Mouse (Mus musculus) C2C12 (cell line): ENCODE results near the gene Qtrt1. TPM values are rescaled to one million over a fixed set of nuclear protein-coding genes. Genes with fewer than 3 reads are reported as not detected.

Experiments
- H3K27me3 ChIP-seq: one replicate; pipeline ENCODE4 v1.6.1; 2011; ENCODE audit not compliant: control insufficient read depth, insufficient read depth, insufficient read length
- H3K36me3 ChIP-seq: one replicate; pipeline ENCODE4 v1.6.1; 2011; ENCODE audit not compliant: control insufficient read depth, insufficient read depth
- H3K4me3 ChIP-seq: one replicate; pipeline ENCODE4 v1.5.1; 2011; ENCODE audit warnings: mild to moderate bottlenecking, control low read depth; ENCODE audit not compliant: poor library complexity, insufficient read depth, severe bottlenecking
- H3K79me2 ChIP-seq: one replicate; pipeline ENCODE4 v1.6.1; 2011; ENCODE audit not compliant: control insufficient read depth, insufficient read depth
- H3K79me3 ChIP-seq: one replicate; pipeline ENCODE4 v1.6.1; 2011; ENCODE audit warnings: low read depth, control low read depth
- H3ac ChIP-seq: one replicate; pipeline ENCODE3; 2011; ENCODE audit warnings: low read depth; ENCODE audit not compliant: control insufficient read depth, insufficient read length
- CEBPB ChIP-seq: IDR thresholded peaks from one replicate; pipeline ENCODE4 v1.6.1; 2011; ENCODE audit warnings: low read depth, mild to moderate bottlenecking, control low read depth, moderate library complexity
- CTCF ChIP-seq: IDR thresholded peaks from one replicate; pipeline ENCODE4 v1.5.1; 2011; ENCODE audit not compliant: control insufficient read depth, insufficient read depth, insufficient read length
- FOSL1 ChIP-seq: IDR thresholded peaks from one replicate; pipeline ENCODE4 v1.8.0; 2011; ENCODE audit warnings: mild to moderate bottlenecking, low read length; ENCODE audit not compliant: poor library complexity, insufficient read depth, severe bottlenecking
- MAX ChIP-seq: IDR thresholded peaks from one replicate; pipeline ENCODE4 v1.6.1; 2011; ENCODE audit warnings: mild to moderate bottlenecking, control low read depth
- MYOD1 ChIP-seq: IDR thresholded peaks from one replicate; pipeline ENCODE4 v1.6.1; 2011; ENCODE audit warnings: low read depth; ENCODE audit not compliant: control insufficient read depth, insufficient read length
- MYOG ChIP-seq: IDR thresholded peaks from one replicate; pipeline ENCODE4 v1.6.1; 2011; ENCODE audit not compliant: control insufficient read depth, insufficient read length; ENCODE audit errors: extremely low read depth
- USF1 ChIP-seq: IDR thresholded peaks from one replicate; pipeline ENCODE4 v1.6.1; 2011; ENCODE audit warnings: low read depth, mild to moderate bottlenecking, control low read depth, moderate library complexity
- polyA plus RNA-seq: library from polyadenylated mRNA; unstranded; fragments of >200 nt; fragmentation: generic; extraction: Trizol; gene quantifications from one replicate; pipeline ENCODE4 v1.2.1, GENCODE M21; 2012; ENCODE audit warnings: missing spikeins

Qtrt1 gene
- polyA plus RNA-seq, 1 experiment = 61.7 TPM

DNA sequence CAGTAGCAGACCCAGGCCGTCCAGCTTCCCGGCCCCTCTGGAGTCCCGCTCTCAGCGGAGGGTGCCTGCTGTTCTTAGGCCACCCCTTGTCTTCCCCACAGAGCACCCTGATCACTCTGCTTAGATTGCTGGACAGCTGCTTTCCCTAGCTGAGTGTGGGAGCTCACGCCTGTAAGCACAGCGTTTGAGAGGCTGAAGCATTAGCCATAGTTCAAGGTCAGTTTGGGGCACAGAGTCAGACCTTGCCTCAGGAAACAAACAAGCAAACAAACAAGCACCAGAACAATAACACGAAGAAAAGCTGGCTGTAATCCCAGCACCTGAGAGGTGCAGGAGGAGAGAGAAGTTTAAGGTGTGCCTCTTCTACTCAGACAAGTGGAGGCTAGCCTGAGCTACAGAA is 20.4 kb downstream of the Qtrt1 start:
- Histone ChIP-seq H3K27me3 (no peaks in the 10 kb centered on the region), H3K4me3 (no peak overlapping the region), H3K79me2 (peaks cover 100% of the 10 kb centered on the region), H3ac (no peak overlapping the region), H3K79me3 (peaks cover 83% of the 10 kb centered on the region), H3K36me3 (peaks cover 4% of the 10 kb centered on the region)
- TF ChIP-seq MYOG = no peak
- TF ChIP-seq MYOD1 = no peak
- no peak for TF ChIP-seq CTCF
- TF ChIP-seq USF1 = no peak
- TF ChIP-seq CEBPB = no peak
- TF ChIP-seq MAX = no peak
- no peak for TF ChIP-seq FOSL1

DNA sequence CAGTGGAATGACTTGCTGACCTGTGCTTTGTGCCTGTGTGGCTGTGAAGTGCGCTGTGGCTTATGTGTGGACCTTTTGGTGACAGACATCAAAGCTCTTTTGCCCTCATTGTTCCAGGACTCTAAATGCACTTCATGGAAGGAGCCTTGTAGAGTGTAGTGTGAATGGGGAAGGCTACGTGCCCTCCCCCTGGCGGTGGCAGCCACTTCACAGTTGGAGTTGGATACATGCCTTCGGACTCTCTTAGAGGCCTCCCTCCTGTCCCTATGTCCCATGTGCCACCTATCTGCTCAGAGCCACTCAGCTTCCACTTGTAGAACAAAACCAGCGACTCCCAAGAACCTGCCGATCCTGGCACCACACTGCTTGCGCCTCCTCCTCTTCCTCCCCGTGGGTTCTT is 22.1 kb downstream of the Qtrt1 start:
- H3K27me3 ChIP-seq = no peaks in the 10 kb centered on the region
- no peak overlapping the region for H3K4me3 ChIP-seq
- no peak overlapping the region for H3ac ChIP-seq
- H3K36me3 ChIP-seq = no peaks in the 10 kb centered on the region
- peaks cover 74% of the 10 kb centered on the region for H3K79me3 ChIP-seq
- H3K79me2 ChIP-seq = peaks cover 100% of the 10 kb centered on the region
- TF ChIP-seq CEBPB = no peak
- no peak for TF ChIP-seq USF1
- no peak for TF ChIP-seq MYOD1
- TF ChIP-seq FOSL1 = no peak
- TF ChIP-seq MYOG = no peak
- no peak for TF ChIP-seq MAX
- TF ChIP-seq CTCF = no peak

DNA sequence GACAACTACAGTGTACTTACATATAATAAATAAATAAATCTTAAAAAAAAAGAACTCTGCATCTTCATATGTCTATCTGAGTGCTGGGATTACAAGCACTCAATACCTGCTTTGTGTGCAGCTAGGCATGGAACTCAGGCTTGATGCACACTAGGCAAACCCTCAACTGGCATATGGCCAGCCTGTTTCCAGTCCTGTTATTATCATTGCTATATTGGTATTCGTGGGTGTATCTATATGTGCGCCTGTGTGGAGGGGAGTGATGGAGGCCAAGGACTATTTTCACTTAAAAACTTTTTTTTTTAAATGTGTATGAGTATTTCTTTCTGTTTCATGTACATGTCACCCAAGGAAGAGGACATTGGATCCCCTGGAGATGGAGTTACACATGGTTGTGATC is 22.8 kb downstream of the Qtrt1 start:
- Histone ChIP-seq H3K36me3 (no peaks in the 10 kb centered on the region), H3K4me3 (no peak overlapping the region)

DNA sequence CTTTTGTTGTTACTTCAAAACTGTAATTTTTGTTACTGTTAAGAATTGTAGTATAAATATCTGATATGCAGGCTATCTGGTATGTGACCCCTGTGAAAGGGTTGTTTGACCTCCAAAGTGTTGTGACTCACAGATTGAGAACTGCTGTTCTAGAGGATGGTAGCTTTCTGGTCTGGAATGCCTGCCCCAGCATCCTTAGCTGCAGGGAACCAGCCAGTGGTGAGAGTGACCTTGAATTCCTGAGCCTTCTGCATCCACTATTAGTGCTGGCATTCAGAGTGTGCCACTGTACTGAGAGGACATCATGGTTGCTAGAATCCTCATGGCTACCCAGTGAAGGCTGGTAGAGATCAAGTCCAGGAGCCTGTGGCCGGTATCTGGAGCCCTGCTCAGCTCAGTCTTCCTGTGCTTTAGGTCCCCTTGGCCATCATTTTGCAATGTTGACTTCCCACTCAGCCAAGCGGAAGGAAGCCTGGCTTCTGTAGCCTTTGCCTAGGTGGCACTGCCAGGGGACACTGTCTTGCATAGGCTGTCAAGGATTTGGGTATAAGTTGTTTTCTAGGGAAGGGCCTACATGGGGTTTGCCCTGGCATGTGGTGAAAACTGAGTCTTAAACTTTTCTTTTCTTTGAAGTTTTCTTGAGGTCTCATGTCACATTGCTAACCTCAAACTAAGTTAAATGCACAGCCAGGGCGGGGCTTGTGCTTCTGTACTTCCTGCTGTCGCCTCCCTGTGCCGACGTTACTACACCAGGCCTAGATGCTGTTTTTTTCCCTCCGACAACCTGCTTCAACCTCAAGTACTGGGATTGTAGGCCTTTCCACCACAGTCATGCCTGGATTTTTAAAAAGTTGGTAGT is 24.4 kb downstream of the Qtrt1 start:
- H3K79me2 ChIP-seq = peaks cover 100% of the 10 kb centered on the region
- no peaks in the 10 kb centered on the region for H3K27me3 ChIP-seq
- H3K79me3 ChIP-seq = peaks cover 55% of the 10 kb centered on the region
- no peak overlapping the region for H3K4me3 ChIP-seq
- TF ChIP-seq MAX (no peak), CEBPB (no peak), USF1 (no peak), MYOD1 (no peak), CTCF (no peak), MYOG (no peak), FOSL1 (no peak)
- no peaks in the 10 kb centered on the region for H3K36me3 ChIP-seq
- H3ac ChIP-seq = no peak overlapping the region

More for the DNA sequence above, 22.8 kb downstream of the Qtrt1 start:
- Histone ChIP-seq H3K27me3 (no peaks in the 10 kb centered on the region), H3ac (no peak overlapping the region), H3K79me3 (peaks cover 69% of the 10 kb centered on the region), H3K79me2 (peaks cover 100% of the 10 kb centered on the region)
- TF ChIP-seq CEBPB (no peak), MAX (no peak), FOSL1 (no peak)

DNA sequence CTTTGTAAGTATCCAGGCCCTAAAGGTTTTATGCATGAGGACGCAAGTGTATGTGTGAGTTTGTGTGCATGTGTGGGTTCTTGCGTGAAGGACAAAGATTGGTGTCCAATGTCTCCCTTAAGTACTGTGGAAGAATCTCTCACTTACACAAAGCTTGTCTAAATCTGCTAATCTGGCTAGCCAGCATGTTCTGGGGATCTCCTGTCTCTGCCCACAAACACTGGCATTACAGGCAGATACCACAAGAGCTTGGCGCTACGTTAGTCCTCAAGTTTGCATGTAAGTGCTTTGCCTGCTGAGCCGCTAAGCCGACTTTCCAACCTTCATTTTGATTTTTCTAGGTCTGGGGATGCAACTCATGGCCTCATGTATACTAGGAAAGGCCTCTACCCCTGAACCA is 25.9 kb downstream of the Qtrt1 start:
- H3K36me3 ChIP-seq = no peaks in the 10 kb centered on the region
- H3ac ChIP-seq = no peak overlapping the region
- H3K79me2 ChIP-seq = peaks cover 100% of the 10 kb centered on the region
- no peak for TF ChIP-seq MAX
- TF ChIP-seq MYOG = no peak
- TF ChIP-seq CTCF = no peak
- no peak for TF ChIP-seq CEBPB
- TF ChIP-seq USF1 = no peak
- TF ChIP-seq FOSL1 = no peak
- TF ChIP-seq MYOD1 = no peak
- peaks cover 46% of the 10 kb centered on the region for H3K79me3 ChIP-seq
- no peak overlapping the region for H3K4me3 ChIP-seq
- H3K27me3 ChIP-seq = no peaks in the 10 kb centered on the region

DNA sequence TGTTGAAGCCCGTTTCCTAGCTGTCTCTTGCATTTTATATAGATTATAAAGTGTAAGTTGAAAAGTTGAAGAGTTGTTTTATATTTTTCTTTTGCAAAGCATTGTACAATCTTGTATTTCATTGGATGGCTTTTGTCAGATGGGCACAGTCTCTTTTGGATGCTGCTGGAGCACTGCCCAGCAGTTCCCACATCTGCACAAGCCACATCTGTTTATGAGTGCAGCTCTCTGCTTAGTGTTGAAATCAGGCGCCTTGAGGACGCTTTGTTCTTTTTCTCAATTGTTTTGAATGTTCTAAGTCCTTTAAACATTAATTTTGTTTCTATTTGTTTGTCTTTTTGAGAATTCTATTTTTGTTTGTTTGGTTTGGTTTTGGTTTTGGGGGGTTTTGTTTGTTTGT is 26.6 kb downstream of the Qtrt1 start:
- no peak overlapping the region for H3K4me3 ChIP-seq
- H3K79me2 ChIP-seq = peaks cover 96% of the 10 kb centered on the region
- TF ChIP-seq CEBPB (no peak), USF1 (no peak), MAX (no peak), FOSL1 (no peak), CTCF (no peak), MYOD1 (no peak)
- H3K27me3 ChIP-seq = no peaks in the 10 kb centered on the region
- H3ac ChIP-seq = no peak overlapping the region
- H3K79me3 ChIP-seq = peaks cover 43% of the 10 kb centered on the region
- no peaks in the 10 kb centered on the region for H3K36me3 ChIP-seq
